In the genomic region with DNA sequence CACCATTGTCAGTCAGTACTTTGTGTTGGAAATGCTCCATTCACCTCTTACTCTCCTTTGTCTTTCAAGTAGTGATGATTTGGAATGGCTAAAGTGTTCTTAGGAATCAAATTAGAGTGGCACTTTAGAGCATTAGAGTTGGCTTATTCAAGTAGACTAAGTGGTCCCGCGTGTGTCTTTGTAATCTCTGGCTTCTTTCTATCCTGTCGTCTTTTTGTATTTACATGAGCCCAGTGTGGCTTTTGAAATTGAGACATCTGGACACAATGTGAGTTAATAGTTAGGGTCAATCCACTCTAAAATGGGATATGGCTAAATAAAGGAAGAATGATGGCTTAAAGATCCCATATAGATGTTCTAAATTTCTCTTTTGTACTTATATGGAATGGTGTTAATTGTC, we compare ENCODE assay signal across 16 mouse cellular contexts.
A peak's percentile ranks its signal among the peaks of the same experiment; 100 is the strongest.
DNase-seq lines count a peak whose midpoint lies in the region.
"Had no signal": no experiment of that assay in that cellular context is flagged by ENCODE, and none has a peak within 500 bp of the region (broad histone marks: within the 10 kb centered on the region; RNA-seq: fewer than 3 reads in every experiment).

No protein-coding gene starts in this region.

- peak; percentile 2 for DNase-seq in ES-CJ7 (ENCODE audit: low read depth, low spot score)
- peak; percentile 10 for DNase-seq in ZHBTc4 (ENCODE audit: low read depth, low spot score)
- no peak for DNase-seq in gastrocnemius, postnatal 14 days
- no peak for DNase-seq in right cerebral cortex, postnatal 14 days
- DNase-seq: adrenal gland, adult 2 months; adrenal gland, adult 8-10 months; adrenal gland, postnatal 10 days; adrenal gland, postnatal 14 days; adrenal gland, postnatal 25 days; adrenal gland, postnatal 36 days; B cell, adult 2 months; cerebellum, adult 11 months; cerebellum, adult 11-12 months; cerebellum, adult 18-20 months; cerebellum, adult 2 months; cerebellum, adult 8-10 months had no signal

- intact Hi-C loops in gastrocnemius, postnatal 14 days (cut with DNase I; ENCODE audit: low total_unique reads): no loop called here

Comparison
In these comparisons a context has a peak if more than half of its experiments do, and no peak if none do; other contexts are left out.
1. DNase-seq: peak in ES-CJ7 (single experiment) and ZHBTc4 (single experiment); none in gastrocnemius, postnatal 14 days (single experiment) and right cerebral cortex, postnatal 14 days (single experiment).